Comparison of ENCODE assay signal across 21 mouse cellular contexts in the genomic region with DNA sequence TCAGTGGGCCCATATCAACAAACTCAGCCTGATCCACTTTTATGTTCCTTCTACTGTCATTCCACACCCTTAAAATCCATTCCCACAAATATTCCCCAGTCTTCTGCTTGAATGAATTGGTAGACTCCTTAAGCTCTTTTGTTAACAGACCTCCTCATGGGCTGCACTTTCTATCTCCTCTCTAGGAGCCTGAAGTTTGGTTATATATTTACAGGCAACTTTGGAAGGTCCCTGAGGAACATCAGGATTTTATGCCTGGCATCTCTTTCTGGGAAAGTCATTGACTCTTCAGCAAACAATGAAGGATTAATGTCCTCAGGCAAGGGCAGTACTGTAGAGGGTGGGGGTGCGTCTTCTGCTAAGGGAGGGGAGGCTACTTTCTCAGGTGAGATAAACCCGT. TPM values are rescaled to one million over a fixed set of nuclear protein-coding genes. Genes with fewer than 3 reads are reported as not detected.
DNase-seq lines count a peak whose midpoint lies in the region; ATAC-seq and TF ChIP-seq lines count a peak whose summit lies in the region.
"Had no signal": no experiment of that assay in that cellular context is flagged by ENCODE, and none has a peak within 500 bp of the region (broad histone marks: within the 10 kb centered on the region; RNA-seq: fewer than 3 reads in every experiment).

No protein-coding gene starts in this region.

- H3K36me3 ChIP-seq in kidney, adult 2 months (ENCODE audit: control insufficient read depth, insufficient read depth, low read length) = no peaks in the 10 kb centered on the region
- H3K36me3 ChIP-seq: G1E had no signal

- no peak overlapping the region; the same call in 1 of the 2 replicates for H3K27ac ChIP-seq in kidney, adult 2 months (ENCODE audit: insufficient read depth, low read depth, low read length)

- CTCF ChIA-PET in Patski (lab: Charles Lee) = no interaction called here

- no peaks in the 10 kb centered on the region for H3K27me3 ChIP-seq in kidney, adult 2 months (replicated peaks; ENCODE audit: control insufficient read depth, insufficient read depth, low read length)
- H3K27me3 ChIP-seq in Patski = no peaks in the 10 kb centered on the region
- H3K27me3 ChIP-seq: CH12.LX had no signal

- POLR2A ChIA-PET in Patski (lab: Charles Lee) = no interaction called here

- no peak overlapping the region for H3K4me3 ChIP-seq in kidney, adult 2 months (ENCODE audit: insufficient read depth, low read depth, low read length)

- peak; percentile 83 for DNase-seq in kidney, adult 2 months
- no peak for DNase-seq in kidney, postnatal 25 days
- peak; percentile 62 for DNase-seq in kidney, adult 9 months
- no peak for DNase-seq in kidney, adult 18-20 months
- DNase-seq in Patski (ENCODE audit: low read depth, low spot score) = no peak
- DNase-seq in adrenal gland, adult 2 months = no peak
- DNase-seq: adrenal gland, adult 8-10 months; adrenal gland, postnatal 10 days; adrenal gland, postnatal 14 days; adrenal gland, postnatal 25 days; adrenal gland, postnatal 36 days; B cell, adult 2 months; cerebellum, adult 11 months; cerebellum, adult 11-12 months; cerebellum, adult 18-20 months; cerebellum, adult 2 months; cerebellum, adult 8-10 months had no signal

- ATAC-seq in Patski = peak; percentile 51
- ATAC-seq: activated CD4-positive, CD25-positive, alpha-beta regulatory T cell, adult 4 months; CD4-positive, CD25-positive, alpha-beta regulatory T cell, adult 4 months had no signal

- peaks cover 17% of the 10 kb centered on the region for H3K4me1 ChIP-seq in kidney, adult 2 months (ENCODE audit: control insufficient read depth, insufficient read depth, low read length)

- TF ChIP-seq CTCF in kidney, adult 2 months (conservative IDR thresholded peaks at IDR 0.05; ENCODE audit: insufficient read depth, insufficient read length, low read depth, low read length) = no peak
- no peak for TF ChIP-seq CTCF in Patski (IDR thresholded peaks at IDR 0.05)

- 48% methylated on average over 2 of the region's 2 CpGs for WGBS in kidney, adult 2 months

- TF ChIP-seq POLR2A in kidney, adult 2 months (IDR thresholded peaks at IDR 0.05; ENCODE audit: low read depth, low read length) = no peak

- in situ Hi-C loops in Patski (cut with MboI; ENCODE audit: low pct_unique_long_range_greater_than_20kb) = no loop called here

RNA-seq across cellular contexts. Expression of a gene that starts 10.5 kb away (rescaled TPM):
- polyA plus RNA-seq in kidney, adult 2 months (2012; rRNA removed) = 39.2 and 45.6 TPM in 2 replicates
- 96.5 TPM for polyA plus RNA-seq in Patski (2021)
- total RNA-seq in adrenal gland, adult 2 months (2021) = 10 to 100 TPM; 57.4 to 62.0 TPM
- polyA plus RNA-seq in adrenal gland, adult 2 months (2012; rRNA removed) = 7.1 and 8.5 TPM in 2 replicates

Comparison
In these comparisons a context has a peak if more than half of its experiments do, and no peak if none do; other contexts are left out.
1. DNase-seq: peak in kidney, adult 2 months (single experiment) and kidney, adult 9 months (single experiment); none in kidney, postnatal 25 days (0 of 2), kidney, adult 18-20 months (single experiment), Patski (single experiment) and adrenal gland, adult 2 months (single experiment).